Mouse (Mus musculus) liver, postnatal 0 days (tissue): ENCODE results near the gene Plxna4.

Source experiments
- CTCF ChIP-seq: sonication (generic); IDR thresholded peaks from 2 replicates; pipeline ENCODE4 v1.5.1; 2016; ENCODE audit warnings: antibody characterized with exemption, low read depth
- EP300 ChIP-seq: IDR thresholded peaks from 2 replicates; pipeline ENCODE4 v1.6.1; 2016; ENCODE audit warnings: antibody characterized with exemption, low read depth, mild to moderate bottlenecking

DNA sequence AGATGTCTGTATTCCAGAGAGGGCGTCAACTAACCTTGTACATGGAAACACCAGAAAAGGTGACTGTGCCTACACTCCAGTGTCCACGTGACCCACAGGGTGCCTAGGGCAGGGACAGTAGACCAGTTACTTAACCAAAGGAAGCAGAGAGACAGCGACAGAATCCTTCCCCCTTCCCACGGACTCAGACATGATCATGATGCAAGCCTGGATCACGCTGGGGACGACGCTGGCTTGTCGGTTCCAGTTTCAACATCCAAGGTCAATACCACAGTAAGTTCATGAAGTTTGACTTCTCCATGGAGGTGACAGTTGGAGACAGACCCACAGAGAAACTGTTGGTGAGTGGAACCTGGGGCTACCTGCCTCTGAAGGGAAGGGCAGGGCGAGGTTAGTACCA lies 192.6 kb downstream of the Plxna4 start:
- TF ChIP-seq EP300 (no peak), CTCF (no peak)
